Mouse (Mus musculus) liver, embryonic 14.5 days (tissue): Measurements from ENCODE around the gene Gm10306.

Source experiments
- CTCF ChIP-seq: IDR thresholded peaks from 2 replicates; pipeline ENCODE4 v1.5.1; 2016; ENCODE audit warnings: antibody characterized with exemption, low read depth, control low read depth
- EP300 ChIP-seq: IDR thresholded peaks from 2 replicates; pipeline ENCODE4 v1.6.1; 2016; ENCODE audit warnings: antibody characterized with exemption, low read depth

- TF ChIP-seq CTCF (no peak), EP300 (no peak)
Observed at GRCm38 (mm10) chr4:94564297-94564696, 8.0 kb downstream of the Gm10306 start.
